Mouse (Mus musculus) WW6 (cell line): Measurements from ENCODE around the gene Bbox1.
A peak's percentile ranks its signal among the peaks of the same experiment; 100 is the strongest.

ENCODE experiments used
- DNase-seq: peaks from one replicate; pipeline ENCODE4 v3.0.0-alpha.2; 2013; ENCODE audit warnings: low read depth, low spot score

Bbox1 gene

DNA sequence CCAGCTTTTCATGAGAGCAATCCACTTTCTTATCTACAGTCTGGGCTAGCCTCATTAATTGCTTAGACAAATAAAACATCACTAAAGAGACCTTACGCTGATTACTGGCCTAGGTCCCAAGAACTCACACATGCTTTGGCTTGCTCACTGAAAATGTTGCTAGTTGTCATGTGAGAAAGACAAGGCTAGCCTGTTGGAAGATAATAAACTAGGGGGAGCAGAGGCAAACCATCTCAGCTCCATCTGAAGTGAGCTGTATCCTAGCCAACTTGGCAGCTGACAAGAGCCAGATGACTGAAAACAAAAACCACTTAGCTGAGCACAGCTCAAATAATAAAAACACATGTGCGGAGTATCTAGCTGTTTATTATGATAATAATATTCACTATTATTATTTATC, 40.2 kb downstream of the Bbox1 start:
- no peak for DNase-seq

DNA sequence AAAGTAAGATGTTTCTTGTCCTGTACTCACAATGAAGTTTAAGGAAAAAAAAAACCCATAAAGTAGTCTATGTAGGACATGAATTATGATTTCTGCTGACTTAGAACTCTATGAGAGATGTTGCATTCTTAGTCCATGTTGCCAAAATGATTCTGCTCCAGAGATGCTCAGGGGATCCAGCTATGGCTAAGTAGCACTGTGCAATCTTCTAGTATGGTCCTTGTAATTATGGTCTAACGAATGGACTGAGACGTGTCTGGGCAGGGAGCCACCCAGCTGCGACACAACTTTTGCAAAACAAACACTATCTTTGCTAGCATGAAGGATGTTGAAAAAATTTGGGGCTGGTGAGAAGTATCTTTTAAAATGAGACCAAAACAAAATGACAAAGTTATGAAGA, 45.1 kb downstream of the Bbox1 start:
- DNase-seq: no peak

DNA sequence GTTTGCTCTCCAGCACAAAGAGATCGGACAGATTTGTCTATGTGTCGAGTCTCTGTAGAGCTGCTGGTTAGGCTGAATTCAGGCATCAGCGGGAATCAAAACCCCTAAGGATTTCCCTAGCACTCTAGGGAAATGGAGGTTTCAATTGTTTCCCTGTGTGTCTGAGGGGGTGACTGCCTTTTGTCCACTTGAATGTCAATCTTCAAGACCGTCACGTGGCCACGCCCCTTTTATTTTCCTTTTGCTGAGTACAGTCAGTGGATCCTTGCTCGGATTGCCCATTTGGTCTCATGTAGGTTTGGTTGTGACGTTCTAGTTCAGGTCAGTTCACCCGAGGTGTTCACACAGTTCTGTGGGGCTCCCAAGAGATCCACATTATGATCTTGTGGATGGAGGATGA, 82.1 kb downstream of the Bbox1 start:
- DNase-seq: no peak

DNA sequence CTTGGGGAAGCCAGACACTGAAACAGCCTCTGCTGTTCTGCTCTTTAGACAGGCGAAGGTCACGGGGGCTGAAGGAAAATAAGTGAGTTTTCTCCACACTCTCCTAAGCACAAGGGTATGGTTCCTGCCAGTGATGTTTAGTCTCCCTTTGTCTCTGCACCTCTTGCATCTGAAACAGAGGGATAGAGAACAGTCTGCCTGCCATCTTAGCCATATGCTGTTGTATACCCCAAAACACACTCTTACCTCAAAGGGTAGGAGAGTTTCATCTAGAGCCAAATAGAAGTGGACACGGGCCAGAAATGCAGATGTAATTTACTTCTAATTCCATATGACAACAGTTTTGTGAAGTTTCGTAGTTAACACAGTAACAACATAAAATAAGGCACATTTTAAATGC, 83.6 kb downstream of the Bbox1 start:
- no peak for DNase-seq

DNA sequence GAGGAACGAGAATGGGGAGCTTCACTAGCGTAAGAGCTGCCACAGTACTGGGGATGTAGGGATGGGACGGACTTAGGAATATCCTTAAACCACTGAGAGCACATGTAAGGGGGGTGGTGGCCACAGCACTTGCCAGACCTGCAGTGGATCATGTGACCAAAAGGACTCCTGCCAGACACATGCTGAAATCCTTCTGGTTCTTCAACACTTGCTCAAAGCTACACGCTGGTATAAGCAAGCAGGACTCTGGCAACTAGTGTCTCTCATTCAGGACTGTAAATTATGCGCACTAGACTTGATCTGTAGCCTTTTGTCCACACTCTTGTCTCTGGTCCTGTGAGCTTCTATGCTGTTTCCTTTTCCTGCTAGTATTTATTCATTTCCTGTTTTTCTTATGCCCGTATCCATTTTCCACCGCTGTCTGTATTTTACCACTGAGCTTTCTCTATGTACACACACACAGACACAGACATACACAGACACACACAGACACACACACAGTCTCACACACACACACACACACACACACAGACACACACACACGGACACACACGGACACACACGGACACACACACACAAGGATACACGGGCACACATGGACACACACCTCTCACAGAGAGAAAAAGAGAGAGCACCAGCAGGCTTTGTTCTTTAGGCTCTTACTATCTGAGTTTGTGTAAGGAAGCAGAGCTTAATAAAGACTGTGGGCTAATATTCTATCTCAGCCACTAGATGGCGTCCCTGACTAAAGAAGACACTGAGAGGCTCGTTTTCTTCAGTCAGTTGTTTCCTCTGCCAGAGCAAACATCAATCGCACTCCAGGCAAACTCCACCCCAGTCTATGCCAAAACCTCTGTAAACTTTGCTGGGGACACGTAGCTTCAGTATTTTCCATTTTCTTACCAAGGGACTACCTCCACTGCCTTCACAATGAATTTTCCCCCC, 84.9 kb downstream of the Bbox1 start:
- peak; percentile 28 for DNase-seq

DNA sequence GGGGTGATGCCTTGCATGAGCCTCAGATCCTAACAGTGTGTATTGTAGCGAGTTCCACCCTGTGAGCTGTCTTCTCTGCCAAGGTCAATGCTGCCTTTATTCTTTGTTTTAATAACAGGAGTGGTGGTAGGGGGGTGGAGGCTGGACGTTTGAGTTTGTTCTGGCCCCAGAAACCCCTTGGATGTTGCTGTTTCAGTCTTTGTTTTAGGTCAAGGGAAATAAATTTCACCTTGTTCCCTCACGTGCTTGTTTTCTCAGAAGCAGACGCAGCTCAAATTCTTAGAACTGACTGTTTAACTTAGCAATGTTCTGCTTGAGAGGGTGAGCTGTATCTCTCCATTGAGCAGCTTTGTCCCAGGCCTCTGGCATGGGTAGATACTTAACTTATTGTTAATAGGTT, 87.9 kb downstream of the Bbox1 start:
- DNase-seq: no peak

DNA sequence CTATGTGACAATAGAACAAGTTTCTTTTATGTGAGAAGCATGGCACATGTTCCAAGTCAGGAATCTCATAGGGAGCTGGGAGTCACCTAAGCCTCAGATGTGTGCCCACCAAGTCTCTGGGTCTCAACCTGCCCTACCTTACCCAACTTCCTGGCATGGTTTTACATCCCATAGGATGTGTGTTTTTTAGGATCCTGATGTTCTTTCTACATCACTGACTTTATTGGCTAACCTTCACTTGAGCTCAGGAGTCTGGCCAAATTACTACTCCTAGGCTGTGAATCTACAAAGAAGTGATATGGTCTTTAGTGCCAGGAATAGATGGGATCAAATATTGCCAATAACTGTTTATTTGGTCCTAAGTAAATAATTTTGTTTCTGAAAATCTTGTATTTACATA, 88.4 kb downstream of the Bbox1 start:
- DNase-seq: no peak

DNA sequence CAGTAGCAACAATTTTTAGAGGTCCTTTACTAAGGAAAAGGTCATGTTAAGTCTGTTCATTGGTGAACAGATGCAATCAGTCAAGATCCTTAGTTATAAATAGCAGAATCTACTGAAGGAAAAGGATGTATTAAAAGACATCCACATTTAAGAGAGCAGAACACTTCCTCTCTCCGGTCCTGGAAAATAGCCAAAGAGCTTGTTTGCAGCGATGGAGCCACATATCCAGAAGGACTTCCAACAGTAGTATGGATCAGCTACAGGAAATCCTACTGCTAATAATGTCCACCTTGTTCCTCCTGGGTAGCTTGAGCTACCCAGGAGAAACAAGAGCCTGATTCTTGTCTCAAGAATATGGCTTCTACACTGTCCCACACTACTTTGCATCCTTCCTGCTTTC, 91.6 kb downstream of the Bbox1 start:
- no peak for DNase-seq

DNA sequence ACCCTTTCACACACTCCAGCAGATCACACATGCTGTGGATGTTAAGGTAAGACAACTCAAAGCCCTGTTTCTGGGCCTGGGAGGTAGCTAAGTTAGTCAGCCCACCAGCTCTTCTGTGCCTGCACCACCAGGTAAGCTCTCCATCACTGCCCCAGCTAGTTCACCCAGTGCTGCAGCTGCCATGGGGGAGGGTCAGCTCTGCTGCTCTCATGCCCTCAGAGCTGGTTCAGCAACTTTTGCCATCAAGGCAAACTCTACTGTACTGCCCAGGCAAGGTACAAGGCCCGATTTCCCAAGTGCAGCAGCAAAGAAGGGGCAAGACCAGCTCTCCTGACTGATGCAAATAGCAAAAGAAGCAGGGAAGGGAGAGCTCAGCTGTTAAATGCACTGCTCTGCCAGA, 93.9 kb downstream of the Bbox1 start:
- DNase-seq: no peak

DNA sequence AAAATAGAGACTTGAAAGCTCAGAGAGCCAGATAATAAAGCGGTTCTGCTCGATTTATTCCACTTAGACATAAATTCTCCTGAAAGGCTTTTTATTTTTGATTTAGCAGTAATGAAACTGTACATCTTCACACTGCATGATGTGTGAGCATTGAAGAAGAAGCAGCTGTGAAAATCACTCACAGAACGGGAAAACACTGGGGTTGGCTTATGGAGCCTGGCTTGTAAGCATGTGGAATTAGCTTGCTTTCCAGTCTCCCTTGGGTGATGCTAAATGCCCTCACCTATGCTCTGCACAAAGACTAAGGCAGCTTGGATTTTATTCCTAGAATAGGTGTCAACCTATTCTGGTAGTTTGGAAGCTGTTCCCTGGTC, 98.7 kb downstream of the Bbox1 start:
- no peak for DNase-seq

DNA sequence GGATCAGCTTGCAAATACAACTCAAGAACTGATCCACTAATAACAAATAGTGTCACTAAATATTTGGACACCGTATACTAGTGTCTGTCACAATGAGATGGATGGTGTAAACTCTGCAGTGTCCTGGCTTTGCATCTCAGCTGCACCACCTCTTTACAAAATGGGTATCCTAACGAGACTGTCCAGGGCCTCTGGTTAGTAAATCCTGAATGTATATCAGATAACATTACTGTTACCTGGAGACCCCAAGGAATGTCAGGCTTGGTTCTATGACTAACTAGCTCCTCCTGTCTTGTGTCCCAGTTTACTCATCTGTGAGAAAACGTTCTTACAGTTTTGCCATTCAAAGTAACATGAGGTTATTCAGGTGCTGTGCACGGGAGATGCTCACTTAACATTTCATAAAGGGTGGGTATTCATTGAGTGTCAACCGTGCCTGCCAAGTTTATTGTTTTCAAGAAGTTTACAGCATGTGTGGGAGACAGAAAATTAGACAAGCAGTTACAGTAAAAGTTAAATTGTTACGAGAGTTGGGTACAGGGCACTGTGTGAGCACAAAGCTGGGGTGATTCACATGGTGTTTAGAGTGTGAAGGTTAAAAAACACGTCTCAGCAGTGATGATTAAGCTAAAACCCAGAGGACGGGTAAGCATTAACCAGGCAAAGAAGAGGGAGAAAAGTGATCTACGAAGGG, 99.2 kb downstream of the Bbox1 start:
- DNase-seq: no peak

DNA sequence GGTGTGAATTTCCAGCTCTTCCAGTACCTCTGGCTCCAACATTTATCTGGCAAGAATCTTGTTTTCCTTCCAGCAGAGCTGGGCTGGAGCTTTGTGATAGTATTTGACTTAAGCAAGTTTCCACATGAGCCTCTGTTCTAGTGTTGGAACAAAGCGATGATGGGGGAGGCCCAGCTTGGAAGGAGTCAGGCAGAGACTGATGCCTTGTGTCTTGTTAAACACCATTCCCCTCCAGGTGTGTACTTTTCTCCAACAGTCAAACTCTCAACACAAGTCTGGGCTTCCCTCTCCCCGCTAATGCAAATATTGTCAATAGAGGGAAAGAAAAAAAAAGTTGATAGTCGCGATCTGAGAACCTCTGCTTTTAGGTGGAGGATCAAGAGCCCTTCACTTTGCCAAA, 100.1 kb downstream of the Bbox1 start:
- no peak for DNase-seq
